Mouse (Mus musculus) 416B (cell line): Measurements from ENCODE around the gene Spats2.

Experiments used
- DNase-seq: peaks from one replicate; pipeline ENCODE4 v3.0.0; 2011; ENCODE audit warnings: low read depth

Gene Spats2

DNA sequence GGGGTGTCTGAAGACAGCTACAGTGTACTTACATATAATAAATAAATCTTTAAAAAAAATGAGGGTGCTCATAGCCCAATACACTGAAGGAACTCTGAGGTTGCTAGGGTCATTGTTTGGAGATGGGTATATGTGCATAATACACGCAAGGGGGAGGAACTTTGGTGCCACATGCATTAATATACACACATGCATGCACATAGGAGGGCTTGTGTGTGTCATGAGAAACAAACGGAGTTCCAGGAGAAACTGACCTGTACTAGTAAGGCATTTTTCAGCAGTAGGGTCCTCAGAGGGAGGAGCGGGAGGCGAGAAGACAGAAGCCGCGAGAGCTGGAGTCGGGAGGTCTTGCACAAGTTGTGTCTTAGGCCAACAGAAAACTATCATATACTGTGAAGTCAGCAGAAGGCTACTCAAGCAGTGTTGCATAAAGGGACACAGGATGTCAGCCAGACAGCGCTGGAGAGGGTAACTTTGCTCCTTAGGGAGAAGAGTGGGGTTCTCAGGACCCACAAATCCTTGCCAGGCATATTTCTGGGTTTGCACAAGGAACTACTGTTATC, 133.5 kb downstream of the Spats2 start:
- DNase-seq: no peak

DNA sequence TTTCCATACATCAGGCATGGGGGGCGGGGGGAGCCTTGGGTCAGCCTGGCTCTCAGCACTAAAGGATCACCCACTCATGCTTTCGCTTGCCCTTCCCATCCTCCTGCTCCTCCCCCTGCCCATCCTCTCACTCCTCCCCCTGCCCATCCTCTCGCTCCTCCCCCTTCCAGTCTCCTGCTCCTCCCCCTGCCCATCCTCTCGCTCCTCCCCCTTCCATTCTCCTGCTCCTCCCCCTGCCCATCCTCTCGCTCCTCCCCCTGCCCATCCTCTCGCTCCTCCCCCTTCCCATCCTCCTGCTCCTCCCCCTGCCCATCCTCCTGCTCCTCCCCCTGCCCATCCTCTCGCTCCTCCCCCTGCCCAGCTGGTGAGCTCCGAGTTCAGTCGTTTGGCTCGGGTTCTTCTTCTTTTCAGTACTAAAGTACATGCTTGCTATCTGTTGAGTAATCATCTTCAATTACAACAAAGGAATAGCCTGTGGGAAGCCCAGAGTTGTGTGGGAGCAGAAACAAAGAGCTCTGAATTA, 134.1 kb downstream of the Spats2 start:
- peak; percentile 97 for DNase-seq

DNA sequence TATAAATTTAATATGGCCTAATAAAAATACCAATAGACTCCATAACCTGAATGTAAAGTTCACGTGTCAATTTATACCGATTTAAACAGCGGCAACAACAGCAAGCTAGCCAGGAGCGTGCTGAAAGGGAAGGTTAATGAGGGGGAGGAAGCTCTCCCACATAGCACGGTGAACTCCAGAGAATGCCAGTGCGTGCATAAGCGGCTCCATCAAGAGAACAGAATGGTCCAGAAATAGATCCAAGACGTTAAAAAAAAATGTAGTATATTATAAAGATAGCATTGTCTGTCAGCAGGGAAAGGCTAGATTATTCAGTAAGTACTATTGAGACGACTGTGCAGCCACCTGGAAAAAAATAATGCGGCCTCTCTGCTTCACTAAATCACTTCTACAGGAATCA, 137.0 kb downstream of the Spats2 start:
- no peak for DNase-seq
